Mouse (Mus musculus) E14TG2a.4 (cell line): Measurements from ENCODE around the gene Ica1.

Experiments
- CTCF ChIP-seq: conservative IDR thresholded peaks from 2 replicates; pipeline ENCODE4 v1.5.1; 2014; ENCODE audit warnings: low read length
- NANOG ChIP-seq: IDR thresholded peaks from 2 replicates; pipeline ENCODE4 v1.6.1; 2014; ENCODE audit warnings: borderline replicate concordance, low read length, mixed read lengths
- POU5F1 ChIP-seq: IDR thresholded peaks from 2 replicates; pipeline ENCODE4 v1.6.1; 2014; ENCODE audit warnings: low read length, borderline replicate concordance

DNA sequence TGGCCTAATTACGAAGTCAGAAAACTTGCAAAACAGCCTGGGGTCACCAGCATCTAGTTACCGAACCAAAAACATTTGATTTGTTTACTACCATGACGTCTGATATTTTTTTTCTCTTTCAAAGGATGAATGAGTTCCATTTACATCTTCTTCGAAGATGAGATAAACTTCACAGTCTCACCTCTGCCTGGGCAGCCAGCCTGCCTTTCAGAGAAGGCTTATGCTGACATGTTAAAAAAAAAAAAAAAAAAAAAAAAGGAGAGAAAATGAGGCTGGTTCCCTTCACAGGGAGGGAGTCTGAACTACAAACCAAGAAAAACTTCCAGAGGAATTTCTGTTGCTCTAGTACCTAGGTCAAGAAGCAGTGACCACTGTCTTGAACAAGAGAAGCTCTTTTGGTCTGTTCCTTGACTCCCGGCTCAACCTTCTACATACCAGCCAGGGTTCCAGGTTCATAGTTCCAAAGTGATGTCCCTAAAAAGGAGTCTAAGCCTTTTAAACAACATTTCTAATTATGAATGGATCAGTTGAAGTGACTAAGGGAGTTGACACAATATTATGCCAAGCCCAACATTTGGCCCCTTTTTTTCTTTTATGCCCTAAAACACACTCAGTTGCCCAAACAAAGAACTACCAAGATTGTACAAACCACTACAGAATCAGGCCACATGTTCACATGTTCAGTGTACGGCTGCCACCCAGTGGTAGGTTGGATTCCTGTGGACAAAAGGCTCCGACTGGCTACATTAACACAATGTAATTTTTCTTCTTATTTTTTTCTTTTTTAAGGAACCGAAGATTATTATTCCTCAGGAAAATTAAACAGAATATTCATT lies 42.4 kb downstream of the Ica1 start:
- TF ChIP-seq CTCF (no peak), POU5F1 (no peak), NANOG (no peak)
